Mouse (Mus musculus): ENCODE measurements around the gene Slc12a5.

GRCm38 (mm10) chr2:164955725-164956124 is 4.9 kb upstream of the Slc12a5 start:
- TF ChIP-seq EP300 (IDR thresholded peaks at IDR 0.05; ENCODE audit: low read depth) (no peak), CTCF (IDR thresholded peaks at IDR 0.05; ENCODE audit: low read depth) (0 out of 2 replicates have a peak, but pooled peaks have one; percentile 12)
